Mouse (Mus musculus) liver, embryonic 13.5 days (tissue): Measurements from ENCODE around the gene Ubqln4. TPM values are rescaled to one million over a fixed set of nuclear protein-coding genes. Genes with fewer than 3 reads are reported as not detected.

Source experiments
- ATAC-seq: fragments of 200-750 bp; cut with Nextera tagmentation; 2 replicates; pipeline ENCODE4 v1.8.0; 2017; ENCODE audit warnings: low read depth, mild to moderate bottlenecking, moderate number of reproducible peaks, moderate library complexity
- DNase-seq: peaks from one replicate; pipeline ENCODE4 v3.0.0; 2022
- H3K27ac ChIP-seq: fragments of 300-500 bp; sonication (generic); 2 replicates; pipeline ENCODE4 v1.5.1; 2015; ENCODE audit warnings: moderate library complexity, mild to moderate bottlenecking, inconsistent platforms
- H3K27me3 ChIP-seq: fragments of 300-500 bp; sonication (generic); 2 replicates; pipeline ENCODE4 v1.6.1; 2015; ENCODE audit warnings: mild to moderate bottlenecking, inconsistent platforms
- H3K36me3 ChIP-seq: fragments of 300-500 bp; sonication (generic); 2 replicates; pipeline ENCODE4 v1.6.1; 2015; ENCODE audit warnings: mild to moderate bottlenecking, inconsistent platforms
- H3K4me1 ChIP-seq: fragments of 300-500 bp; sonication (generic); replicated peaks from 2 replicates; pipeline ENCODE4 v1.6.1; 2015; ENCODE audit warnings: inconsistent platforms
- H3K4me2 ChIP-seq: fragments of 300-500 bp; sonication (generic); 2 replicates; pipeline ENCODE4 v1.6.1; 2015; ENCODE audit warnings: inconsistent platforms, mild to moderate bottlenecking, moderate library complexity
- H3K4me3 ChIP-seq: fragments of 300-500 bp; sonication (generic); replicated peaks from 2 replicates; pipeline ENCODE4 v1.5.1; 2015; ENCODE audit warnings: mild to moderate bottlenecking, inconsistent platforms
- H3K9ac ChIP-seq: fragments of 300-500 bp; sonication (generic); 2 replicates; pipeline ENCODE4 v1.6.1; 2015; ENCODE audit warnings: mild to moderate bottlenecking, inconsistent platforms
- H3K9me3 ChIP-seq: fragments of 300-500 bp; sonication (generic); replicated peaks from 2 replicates; pipeline ENCODE4 v1.6.1; 2016; ENCODE audit warnings: inconsistent platforms
- WGBS: fragments of 180-500 bp; shearing (Covaris S2); methylation state at CpG from one replicate; pipeline ENCODE4 v1.1.7; 2015; ENCODE audit not compliant: insufficient replicate concordance; 5-methylcytosine and 5-hydroxymethylcytosine counted together
- polyA plus RNA-seq: library from polyadenylated mRNA; unstranded; fragments of >200 nt; fragmentation: Nextera tagmentation; extraction: Ambion mirVana; gene quantifications from 2 replicates; pipeline ENCODE4 v1.2.1, GENCODE M21; 2015

Gene Ubqln4
- polyA plus RNA-seq, 1 experiment from 2014 or later, result 20.7 TPM

- H3K4me2 ChIP-seq, result no peak overlapping the region
- DNase-seq (no peak), ATAC-seq (no peak)
- no peaks in the 10 kb centered on the region for H3K9me3 ChIP-seq
- no peaks in the 10 kb centered on the region for H3K36me3 ChIP-seq
- WGBS, result 53% methylated on average over 20 of the region's 20 CpGs
- no peak overlapping the region for H3K4me3 ChIP-seq
- H3K27ac ChIP-seq, result no peak overlapping the region
- H3K27me3 ChIP-seq, result no peaks in the 10 kb centered on the region
- H3K9ac ChIP-seq, result no peak overlapping the region
- H3K4me1 ChIP-seq, result peaks cover 31% of the 10 kb centered on the region
Observed at GRCm38 (mm10) chr3:88544955-88545591, 8.5 kb upstream of the Ubqln4 start.

- Histone ChIP-seq H3K4me3 (no peak overlapping the region), H3K4me2 (no peak overlapping the region), H3K4me1 (peaks cover 39% of the 10 kb centered on the region), H3K36me3 (no peaks in the 10 kb centered on the region), H3K27me3 (no peaks in the 10 kb centered on the region), H3K9ac (no peak overlapping the region), H3K27ac (no peak overlapping the region), H3K9me3 (no peaks in the 10 kb centered on the region)
- WGBS, result 44% methylated on average over 6 of the region's 6 CpGs
- no peak for ATAC-seq
- no peak for DNase-seq
Observed at GRCm38 (mm10) chr3:88546674-88547418, 6.7 kb upstream of the Ubqln4 start.

- Histone ChIP-seq H3K9ac (no peak within 1 kb of the TSS), H3K4me3 (no peak within 1 kb of the TSS), H3K27ac (no peak within 1 kb of the TSS), H3K4me2 (no peak within 1 kb of the TSS), H3K9me3 (no peaks in the 10 kb centered on the region), H3K4me1 (peaks cover 46% of the 10 kb centered on the region), H3K27me3 (no peaks in the 10 kb centered on the region), H3K36me3 (no peaks in the 10 kb centered on the region)
- 69% methylated on average over 18 of the region's 18 CpGs for WGBS
- no peak for DNase-seq
- no peak for ATAC-seq
Observed at GRCm38 (mm10) chr3:88548180-88548917, 5.2 kb upstream of the Ubqln4 start, which contains the start of gene Rab25. Rab25 (minus strand) TSS chr3:88548300.

DNA sequence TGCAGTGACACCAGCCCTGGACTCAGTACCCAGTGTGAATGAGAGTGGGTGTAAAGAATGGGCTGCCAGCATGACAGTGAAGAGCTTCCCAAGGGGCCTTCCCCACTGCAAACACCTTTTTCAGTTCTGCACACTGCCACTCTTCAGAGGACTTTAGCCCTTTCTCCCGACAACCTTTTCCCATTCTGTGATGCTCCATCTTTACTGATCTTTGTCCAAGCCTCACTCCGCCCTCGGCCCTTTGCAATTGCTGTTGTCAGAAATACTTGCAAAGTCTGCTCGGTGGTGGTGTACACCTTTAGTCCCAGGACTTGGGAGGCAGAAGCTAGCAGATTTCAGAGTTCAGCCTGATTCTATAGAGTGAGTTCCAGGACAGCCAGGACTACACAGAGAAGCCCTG is 2.0 kb upstream of the Ubqln4 start:
- Histone ChIP-seq H3K4me2 (peak overlapping the region; percentile 96), H3K4me3 (peak overlapping the region; percentile 83), H3K27me3 (no peaks in the 10 kb centered on the region), H3K9me3 (no peaks in the 10 kb centered on the region), H3K9ac (peak overlapping the region; percentile 92), H3K27ac (0 out of 2 replicates have a peak overlapping the region, but pooled peaks have one; percentile 24), H3K36me3 (peaks cover 15% of the 10 kb centered on the region), H3K4me1 (peaks cover 56% of the 10 kb centered on the region)
- ATAC-seq (no peak), DNase-seq (no peak)
- WGBS, result 64% methylated on average over 4 of the region's 4 CpGs

- Histone ChIP-seq H3K4me2 (peak overlapping the region; percentile 96), H3K4me1 (peaks cover 50% of the 10 kb centered on the region), H3K27ac (peak overlapping the region; percentile 83), H3K9me3 (no peaks in the 10 kb centered on the region), H3K9ac (peak overlapping the region; percentile 92), H3K27me3 (no peaks in the 10 kb centered on the region), H3K4me3 (peak overlapping the region; percentile 83), H3K36me3 (peaks cover 21% of the 10 kb centered on the region)
- WGBS, result 10% methylated on average over 16 of the region's 16 CpGs
- no peak for ATAC-seq
- no peak for DNase-seq
Observed at GRCm38 (mm10) chr3:88552082-88552645, 1.4 kb upstream of the Ubqln4 start.

DNA sequence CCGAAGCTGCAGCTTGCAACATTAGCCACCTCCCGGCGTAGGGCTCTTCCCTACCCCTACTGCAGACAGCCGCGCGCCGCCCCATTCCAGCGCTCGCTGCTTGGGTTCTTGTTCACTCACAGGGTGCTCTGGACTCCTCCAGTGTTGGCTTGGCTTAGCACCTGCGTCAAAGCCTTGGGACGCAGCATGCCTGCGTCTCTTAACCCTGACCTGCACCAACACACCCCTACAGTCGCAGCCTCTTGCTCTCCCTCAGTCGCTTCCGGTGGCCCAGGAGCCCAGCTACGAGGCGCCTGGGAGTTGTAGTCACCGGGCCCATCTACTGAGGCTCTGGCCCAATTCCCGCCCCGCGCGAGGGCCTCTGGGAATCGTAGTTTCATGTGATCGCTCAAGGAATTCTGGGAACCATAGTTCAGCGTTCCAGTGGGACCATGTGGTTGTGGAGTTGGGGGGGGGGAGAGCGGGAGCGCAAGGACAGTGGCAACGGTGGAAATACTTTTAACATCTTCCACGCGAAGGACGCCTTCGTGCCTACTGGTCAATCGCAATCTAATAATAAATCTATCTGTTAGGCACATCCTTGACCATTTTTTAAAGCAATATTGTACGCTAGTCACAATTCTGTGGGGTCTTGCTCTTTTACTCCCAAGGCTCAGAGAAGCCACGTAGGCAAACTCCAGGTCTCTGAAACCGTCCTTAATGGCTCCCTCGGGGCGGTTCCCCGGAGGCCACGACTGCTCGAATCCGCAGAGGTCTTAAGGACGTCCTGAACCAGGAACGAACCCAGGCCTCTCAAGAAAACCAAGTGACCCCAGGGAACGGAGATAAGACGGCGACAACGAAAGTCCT is 658 bp upstream of the Ubqln4 start, which contains the start of gene Lamtor2:
Lamtor2 (minus strand) TSS at position 399 of the 849 bp plus-strand sequence.
- Histone ChIP-seq H3K9ac (peak within 1 kb of the TSS; percentile 92), H3K4me2 (peak within 1 kb of the TSS; percentile 96), H3K27ac (peak within 1 kb of the TSS; percentile 93), H3K9me3 (no peaks in the 10 kb centered on the region), H3K36me3 (peaks cover 28% of the 10 kb centered on the region), H3K4me3 (peak within 1 kb of the TSS; percentile 83), H3K27me3 (no peaks in the 10 kb centered on the region), H3K4me1 (peaks cover 49% of the 10 kb centered on the region)
- WGBS, result under 1% methylated on average over 48 of the region's 48 CpGs
- DNase-seq (peak; percentile 95), ATAC-seq (peak; percentile 89)

DNA sequence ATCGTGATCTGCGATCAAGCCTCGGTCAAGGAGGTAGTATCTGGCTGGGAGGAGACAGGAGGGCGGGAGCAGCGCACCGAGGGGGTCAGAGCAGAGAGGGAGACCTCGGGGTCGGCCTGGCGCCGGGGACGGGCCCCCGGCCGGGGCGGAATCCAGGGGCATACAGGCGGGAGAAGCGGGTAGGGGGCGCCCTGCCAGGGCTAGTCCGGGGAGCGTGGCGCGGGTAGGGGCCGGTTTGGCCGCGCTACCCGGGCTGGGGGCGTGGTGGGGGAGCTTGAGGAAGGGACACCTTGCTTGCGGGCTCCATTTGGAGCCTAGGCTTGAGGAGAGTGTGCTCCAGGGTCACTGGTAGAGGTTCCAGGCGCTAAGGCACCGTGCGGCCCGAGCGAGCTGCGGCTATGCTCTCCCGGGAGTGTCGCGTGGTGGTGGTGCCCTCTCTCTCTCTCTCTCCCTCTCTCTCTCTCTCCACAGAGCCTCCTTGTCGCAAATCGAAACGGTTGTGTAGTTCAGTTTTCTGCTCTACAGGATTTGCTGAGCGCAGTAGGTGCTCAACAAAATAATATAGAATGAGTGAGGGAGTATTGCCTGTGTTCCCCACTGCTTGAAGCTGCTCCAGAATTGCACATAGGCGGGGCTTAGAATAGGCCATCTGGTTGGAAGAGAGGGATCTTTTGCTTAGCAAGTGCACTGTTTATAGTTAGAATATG is 475 bp downstream of the Ubqln4 start:
- Histone ChIP-seq H3K27ac (peak overlapping the region; percentile 93), H3K4me3 (peak overlapping the region; percentile 83), H3K9ac (peak overlapping the region; percentile 92), H3K4me1 (peaks cover 49% of the 10 kb centered on the region), H3K9me3 (no peaks in the 10 kb centered on the region), H3K36me3 (peaks cover 39% of the 10 kb centered on the region), H3K4me2 (peak overlapping the region; percentile 96), H3K27me3 (no peaks in the 10 kb centered on the region)
- ATAC-seq (peak; percentile 27), DNase-seq (peak; percentile 49)
- under 1% methylated on average over 39 of the region's 41 CpGs for WGBS

DNA sequence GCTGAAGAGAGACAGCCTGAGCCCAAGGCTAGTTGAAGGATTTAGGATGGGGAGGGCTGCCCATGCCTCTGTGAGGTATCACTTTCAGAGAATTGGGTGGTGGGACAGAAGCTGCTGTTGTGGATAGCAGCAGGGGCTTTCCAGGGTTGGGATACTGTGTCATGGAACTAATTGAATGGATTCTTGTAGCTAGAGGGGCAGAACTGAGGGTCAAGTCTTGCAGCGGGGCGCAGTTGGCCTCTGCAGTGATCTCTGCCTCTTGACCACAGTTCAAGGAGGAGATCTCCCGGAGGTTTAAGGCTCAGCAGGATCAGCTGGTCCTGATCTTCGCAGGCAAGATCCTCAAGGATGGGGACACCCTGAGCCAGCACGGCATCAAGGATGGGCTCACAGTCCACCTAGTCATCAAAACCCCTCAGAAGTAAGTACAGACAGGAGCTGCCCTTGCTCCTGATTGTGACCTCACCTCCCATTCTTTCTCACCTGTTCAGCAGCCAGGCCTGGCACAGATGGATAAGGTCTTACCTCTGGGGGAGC is 1.6 kb downstream of the Ubqln4 start:
- Histone ChIP-seq H3K9ac (peak overlapping the region; percentile 20), H3K9me3 (no peaks in the 10 kb centered on the region), H3K27ac (peak overlapping the region; percentile 16), H3K4me1 (peaks cover 45% of the 10 kb centered on the region), H3K27me3 (no peaks in the 10 kb centered on the region), H3K4me3 (peak overlapping the region; percentile 83; the same call in 1 of the 2 replicates), H3K4me2 (peak overlapping the region; percentile 96), H3K36me3 (peaks cover 50% of the 10 kb centered on the region)
- WGBS, result 91% methylated on average over 5 of the region's 5 CpGs
- ATAC-seq (no peak), DNase-seq (no peak)

DNA sequence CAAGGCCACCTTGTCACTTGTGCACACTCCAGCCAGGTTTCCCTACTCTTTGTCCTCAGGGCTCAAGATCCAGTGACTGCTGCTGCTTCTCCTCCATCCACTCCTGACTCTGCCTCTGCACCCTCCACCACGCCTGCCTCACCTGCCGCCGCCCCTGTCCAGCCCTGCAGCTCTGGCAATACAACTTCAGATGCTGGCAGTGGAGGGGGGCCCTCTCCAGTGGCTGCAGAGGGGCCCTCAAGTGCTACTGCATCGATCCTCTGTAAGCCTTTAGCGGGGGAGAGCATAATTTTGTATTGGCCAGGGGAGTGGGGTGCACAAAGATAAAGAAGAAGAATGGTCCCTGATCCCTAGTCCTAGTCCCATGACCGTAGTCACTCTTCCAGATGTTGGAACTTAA is 2.2 kb downstream of the Ubqln4 start:
- Histone ChIP-seq H3K9ac (peak overlapping the region; percentile 20; the same call in 1 of the 2 replicates), H3K4me1 (peaks cover 39% of the 10 kb centered on the region), H3K36me3 (peaks cover 56% of the 10 kb centered on the region), H3K4me3 (no peak overlapping the region), H3K27ac (peak overlapping the region; percentile 16; the same call in 1 of the 2 replicates), H3K27me3 (no peaks in the 10 kb centered on the region), H3K4me2 (no peak overlapping the region), H3K9me3 (no peaks in the 10 kb centered on the region)
- 85% methylated on average over 6 of the region's 6 CpGs for WGBS
- ATAC-seq, result no peak
- DNase-seq, result no peak

- Histone ChIP-seq H3K36me3 (peaks cover 65% of the 10 kb centered on the region), H3K4me1 (peaks cover 30% of the 10 kb centered on the region)
- 86% methylated on average over 8 of the region's 8 CpGs for WGBS
Observed at GRCm38 (mm10) chr3:88556616-88557015, 3.1 kb downstream of the Ubqln4 start.

More at GRCm38 (mm10) chr3:88556616-88557015, 3.1 kb downstream of the Ubqln4 start:
- DNase-seq (no peak), ATAC-seq (no peak)
- Histone ChIP-seq H3K9ac (no peak overlapping the region), H3K27me3 (no peaks in the 10 kb centered on the region), H3K27ac (no peak overlapping the region), H3K4me2 (no peak overlapping the region), H3K4me3 (no peak overlapping the region), H3K9me3 (no peaks in the 10 kb centered on the region)
